Mouse (Mus musculus) kidney, postnatal 36 days (tissue): ENCODE results near the gene Cacna2d4.
"Not testable (repeated sequence)": the region's sequence is repeated elsewhere in the genome, so short reads cannot be mapped to it uniquely, and the experiment has no call there.

ENCODE experiments used
- DNase-seq, 2 experiments: peaks; one replicate each; pipeline ENCODE4 v3.0.0; 2021 to 2022; ENCODE audit warnings: mixed read lengths in 2 of 2

The Cacna2d4 gene

GRCm38 (mm10) chr6:119236241-119236640 lies at the start of gene Cacna2d4:
Gene Cacna2d4 (plus strand): TSS chr6:119236526.
- DNase-seq: no peak

GRCm38 (mm10) chr6:119186658-119187057 lies 49.7 kb upstream of the Cacna2d4 start:
- peak in 1 of 2 experiments; percentile 36 for DNase-seq

- peak in 1 of 2 experiments; percentile 15 for DNase-seq
These were observed 48.7 kb upstream of the Cacna2d4 start for GRCm38 (mm10) chr6:119187631-119188030.

- no peak for DNase-seq
These were observed 44.8 kb upstream of the Cacna2d4 start for GRCm38 (mm10) chr6:119191478-119191877.

- DNase-seq: no peak
These were observed 42.7 kb upstream of the Cacna2d4 start for GRCm38 (mm10) chr6:119193571-119194154.

- DNase-seq: no peak
These were observed 42.2 kb upstream of the Cacna2d4 start for GRCm38 (mm10) chr6:119194161-119194560.

- no peak for DNase-seq
These were observed 41.7 kb upstream of the Cacna2d4 start for GRCm38 (mm10) chr6:119194601-119195000.

- no peak for DNase-seq
These were observed 39.7 kb upstream of the Cacna2d4 start, which contains the start of gene Cacna1c for GRCm38 (mm10) chr6:119196382-119197305. Gene Cacna1c (minus strand): TSS chr6:119196418.

- DNase-seq: no peak
These were observed 37.6 kb upstream of the Cacna2d4 start for GRCm38 (mm10) chr6:119198534-119199273.

GRCm38 (mm10) chr6:119199274-119199879 lies 36.9 kb upstream of the Cacna2d4 start:
- DNase-seq: no peak

GRCm38 (mm10) chr6:119200362-119200761 lies 36.0 kb upstream of the Cacna2d4 start:
- DNase-seq: no peak

GRCm38 (mm10) chr6:119201575-119201974 lies 34.8 kb upstream of the Cacna2d4 start:
- DNase-seq: no peak

GRCm38 (mm10) chr6:119204286-119204685 lies 32.0 kb upstream of the Cacna2d4 start:
- no peak for DNase-seq

GRCm38 (mm10) chr6:119204915-119205314 lies 31.4 kb upstream of the Cacna2d4 start:
- no peak for DNase-seq

GRCm38 (mm10) chr6:119206006-119206405 lies 30.3 kb upstream of the Cacna2d4 start:
- DNase-seq: not testable (repeated sequence)

GRCm38 (mm10) chr6:119213375-119213774 lies 23.0 kb upstream of the Cacna2d4 start:
- DNase-seq: peak in 1 of 2 experiments; percentile 0

- DNase-seq: no peak
These were observed 22.1 kb upstream of the Cacna2d4 start for GRCm38 (mm10) chr6:119214190-119214589.

GRCm38 (mm10) chr6:119215040-119215613 lies 21.2 kb upstream of the Cacna2d4 start:
- no peak for DNase-seq

- no peak for DNase-seq
These were observed 18.7 kb upstream of the Cacna2d4 start for GRCm38 (mm10) chr6:119217661-119218060.

GRCm38 (mm10) chr6:119218591-119218990 lies 17.7 kb upstream of the Cacna2d4 start:
- DNase-seq: no peak

- DNase-seq: no peak
These were observed 17.0 kb upstream of the Cacna2d4 start for GRCm38 (mm10) chr6:119219237-119219870.

GRCm38 (mm10) chr6:119220297-119220696 lies 16.0 kb upstream of the Cacna2d4 start:
- peak; percentile 42 to 57 for DNase-seq
